Mouse (Mus musculus): ENCODE measurements around the gene Nr1h2. TPM values are rescaled to one million over a fixed set of nuclear protein-coding genes. Genes with fewer than 3 reads are reported as not detected.

The Nr1h2 gene
- polyA plus RNA-seq, 1 experiment from 2014 or later, result 56.5 TPM

- DNase-seq (ENCODE audit: low spot score), result no peak
- Histone ChIP-seq H3K27me3 (ENCODE audit: control insufficient read depth, insufficient read depth, low read length) (no peaks in the 10 kb centered on the region), H3K9me3 (ENCODE audit: control insufficient read depth, low read length) (no peaks in the 10 kb centered on the region), H3K36me3 (ENCODE audit: control insufficient read depth, insufficient read depth, low read length) (peaks cover 13% of the 10 kb centered on the region; the same call in 1 of the 2 replicates), H3K4me3 (ENCODE audit: low read depth, low read length) (no peak overlapping the region), H3K4me2 (replicated peaks; ENCODE audit: low read depth) (no peak overlapping the region), H3K4me1 (replicated peaks; ENCODE audit: control insufficient read depth, insufficient read depth) (no peaks in the 10 kb centered on the region), H3K9ac (ENCODE audit: low read length) (no peak overlapping the region), H3K27ac (replicated peaks) (no peak overlapping the region)
- TF ChIP-seq EP300 (optimal IDR thresholded peaks at IDR 0.05), result no peak
- WGBS, result 63% methylated on average over 7 of the region's 7 CpGs
- ATAC-seq (ENCODE audit: low FRiP score, low TSS enrichment), result no peak
These were observed 16.7 kb downstream of the Nr1h2 start for GRCm38 (mm10) chr7:44537009-44537408.

DNA sequence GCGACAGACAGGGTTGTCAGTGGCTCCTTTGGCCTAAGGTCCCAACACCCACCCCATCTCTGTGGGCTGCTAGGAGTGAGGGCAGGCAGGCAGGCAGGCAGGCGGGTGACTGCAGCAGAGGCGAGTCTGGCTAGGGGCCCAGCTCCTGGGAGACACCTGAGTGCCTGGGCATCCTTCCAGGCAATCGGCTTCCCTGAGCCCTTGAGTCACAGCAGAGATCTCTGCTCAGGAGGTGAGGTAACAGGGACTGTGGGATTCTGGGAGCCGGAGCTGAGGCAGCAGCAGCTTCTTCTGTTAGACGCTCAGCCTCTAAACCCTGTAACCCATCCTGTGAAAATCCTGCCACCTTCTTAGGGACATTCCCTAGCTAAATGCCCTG lies 17.2 kb downstream of the Nr1h2 start:
- DNase-seq (ENCODE audit: low spot score) (no peak), ATAC-seq (ENCODE audit: low FRiP score, low TSS enrichment) (no peak)
- H3K9ac ChIP-seq (ENCODE audit: low read length), result no peak overlapping the region
- no peaks in the 10 kb centered on the region for H3K9me3 ChIP-seq (ENCODE audit: control insufficient read depth, low read length)
- H3K27ac ChIP-seq (replicated peaks), result no peak overlapping the region
- H3K4me3 ChIP-seq (ENCODE audit: low read depth, low read length), result no peak overlapping the region
- H3K27me3 ChIP-seq (ENCODE audit: control insufficient read depth, insufficient read depth, low read length), result no peaks in the 10 kb centered on the region
- WGBS, result 72% methylated on average over 6 of the region's 6 CpGs
- H3K36me3 ChIP-seq (ENCODE audit: control insufficient read depth, insufficient read depth, low read length), result peaks cover 13% of the 10 kb centered on the region; the same call in 1 of the 2 replicates
- H3K4me2 ChIP-seq (replicated peaks; ENCODE audit: low read depth), result no peak overlapping the region
- no peaks in the 10 kb centered on the region for H3K4me1 ChIP-seq (replicated peaks; ENCODE audit: control insufficient read depth, insufficient read depth)
- TF ChIP-seq CTCF (IDR thresholded peaks at IDR 0.05; ENCODE audit: low read depth), result no peak
- TF ChIP-seq EP300 (optimal IDR thresholded peaks at IDR 0.05), result no peak

- ATAC-seq (ENCODE audit: low FRiP score, low TSS enrichment), result no peak
These were observed 17.8 kb downstream of the Nr1h2 start for GRCm38 (mm10) chr7:44535657-44536589.

GRCm38 (mm10) chr7:44534656-44535441 lies 18.9 kb downstream of the Nr1h2 start:
- no peak for ATAC-seq (ENCODE audit: low FRiP score, low TSS enrichment)
- no peaks in the 10 kb centered on the region for H3K27me3 ChIP-seq (ENCODE audit: control insufficient read depth, insufficient read depth, low read length)
- no peaks in the 10 kb centered on the region for H3K9me3 ChIP-seq (ENCODE audit: control insufficient read depth, low read length)
- H3K27ac ChIP-seq (replicated peaks), result no peak overlapping the region
- H3K4me2 ChIP-seq (replicated peaks; ENCODE audit: low read depth), result no peak overlapping the region
- no peak overlapping the region for H3K4me3 ChIP-seq (ENCODE audit: low read depth, low read length)
- no peak for DNase-seq (ENCODE audit: low spot score)
- TF ChIP-seq CTCF (IDR thresholded peaks at IDR 0.05; ENCODE audit: low read depth) (peak; percentile 47), EP300 (optimal IDR thresholded peaks at IDR 0.05) (no peak)
- no peaks in the 10 kb centered on the region for H3K4me1 ChIP-seq (replicated peaks; ENCODE audit: control insufficient read depth, insufficient read depth)
- WGBS, result 84% methylated on average over 19 of the region's 19 CpGs
- no peak overlapping the region for H3K9ac ChIP-seq (ENCODE audit: low read length)
- peaks cover 7% of the 10 kb centered on the region; the same call in 1 of the 2 replicates for H3K36me3 ChIP-seq (ENCODE audit: control insufficient read depth, insufficient read depth, low read length)

More at GRCm38 (mm10) chr7:44535657-44536589, 17.8 kb downstream of the Nr1h2 start:
- peaks cover 13% of the 10 kb centered on the region; the same call in 1 of the 2 replicates for H3K36me3 ChIP-seq (ENCODE audit: control insufficient read depth, insufficient read depth, low read length)
- H3K9ac ChIP-seq (ENCODE audit: low read length), result no peak overlapping the region
- H3K4me1 ChIP-seq (replicated peaks; ENCODE audit: control insufficient read depth, insufficient read depth), result no peaks in the 10 kb centered on the region
- H3K27ac ChIP-seq (replicated peaks), result no peak overlapping the region
- 89% methylated on average over 27 of the region's 27 CpGs for WGBS
- H3K4me2 ChIP-seq (replicated peaks; ENCODE audit: low read depth), result no peak overlapping the region
- TF ChIP-seq EP300 (optimal IDR thresholded peaks at IDR 0.05), result no peak
- no peak for TF ChIP-seq CTCF (IDR thresholded peaks at IDR 0.05; ENCODE audit: low read depth)
- no peaks in the 10 kb centered on the region for H3K27me3 ChIP-seq (ENCODE audit: control insufficient read depth, insufficient read depth, low read length)
- no peaks in the 10 kb centered on the region for H3K9me3 ChIP-seq (ENCODE audit: control insufficient read depth, low read length)
- no peak overlapping the region for H3K4me3 ChIP-seq (ENCODE audit: low read depth, low read length)
- no peak for DNase-seq (ENCODE audit: low spot score)

DNA sequence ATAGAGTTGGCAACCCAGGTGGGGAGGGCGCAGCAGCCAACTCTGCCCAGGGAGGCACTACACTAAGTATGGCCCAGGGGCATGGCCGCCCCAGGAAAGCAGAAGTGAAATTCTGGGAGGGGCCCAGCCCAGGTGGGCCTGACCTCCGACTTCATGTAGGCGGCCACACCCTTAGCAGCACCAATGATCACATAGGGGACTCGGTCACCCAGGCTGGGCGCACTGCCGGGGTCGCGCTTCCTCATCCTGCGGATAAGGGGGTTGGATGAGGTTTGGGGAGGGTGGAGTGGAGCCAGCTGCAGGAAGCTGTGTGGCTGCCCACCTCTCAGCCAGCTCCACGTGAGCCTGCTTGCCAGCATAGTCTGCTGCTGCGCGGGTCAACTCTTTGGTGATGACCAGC lies 19.5 kb downstream of the Nr1h2 start:
- Histone ChIP-seq H3K27me3 (ENCODE audit: control insufficient read depth, insufficient read depth, low read length) (no peaks in the 10 kb centered on the region), H3K36me3 (ENCODE audit: control insufficient read depth, insufficient read depth, low read length) (0 out of 2 replicates have a peak, but pooled peaks cover 7% of the 10 kb centered on the region), H3K4me1 (replicated peaks; ENCODE audit: control insufficient read depth, insufficient read depth) (no peaks in the 10 kb centered on the region), H3K27ac (replicated peaks) (no peak overlapping the region), H3K9ac (ENCODE audit: low read length) (no peak overlapping the region), H3K9me3 (ENCODE audit: control insufficient read depth, low read length) (no peaks in the 10 kb centered on the region), H3K4me3 (ENCODE audit: low read depth, low read length) (no peak overlapping the region), H3K4me2 (replicated peaks; ENCODE audit: low read depth) (no peak overlapping the region)
- DNase-seq (ENCODE audit: low spot score) (no peak), ATAC-seq (ENCODE audit: low FRiP score, low TSS enrichment) (no peak)
- TF ChIP-seq CTCF (IDR thresholded peaks at IDR 0.05; ENCODE audit: low read depth) (no peak), EP300 (optimal IDR thresholded peaks at IDR 0.05) (no peak)
- WGBS, result 83% methylated on average over 13 of the region's 13 CpGs
